Mouse (Mus musculus) stomach, embryonic 14.5 days (tissue): ENCODE measurements around the gene Mlst8. TPM values are rescaled to one million over a fixed set of nuclear protein-coding genes. Genes with fewer than 3 reads are reported as not detected.
A peak's percentile ranks its signal among the peaks of the same experiment; 100 is the strongest.

ENCODE experiments used
- ATAC-seq: fragments of 200-750 bp; cut with Nextera tagmentation; 2 replicates; pipeline ENCODE4 v1.8.0; 2017; ENCODE audit warnings: low read depth, moderate TSS enrichment; ENCODE audit not compliant: insufficient number of reproducible peaks, insufficient read depth, low FRiP score
- H3K27ac ChIP-seq: fragments of 300-500 bp; sonication (generic); 2 replicates; pipeline ENCODE4 v1.5.1; 2014; ENCODE audit warnings: mild to moderate bottlenecking, low read length, moderate library complexity, mixed read lengths
- H3K27me3 ChIP-seq: fragments of 300-500 bp; sonication (generic); 2 replicates; pipeline ENCODE4 v1.6.1; 2014; ENCODE audit warnings: low read length, control low read depth, mixed read lengths; ENCODE audit not compliant: control insufficient read depth, insufficient read depth
- H3K36me3 ChIP-seq: fragments of 300-500 bp; sonication (generic); 2 replicates; pipeline ENCODE4 v1.6.1; 2014; ENCODE audit warnings: mild to moderate bottlenecking, control low read depth, low read length, moderate library complexity, mixed read lengths; ENCODE audit not compliant: control insufficient read depth, insufficient read depth
- H3K4me1 ChIP-seq: fragments of 300-500 bp; sonication (generic); 2 replicates; pipeline ENCODE4 v1.6.1; 2014; ENCODE audit warnings: low read length, control low read depth, mixed read lengths; ENCODE audit not compliant: control insufficient read depth, insufficient read depth
- H3K4me2 ChIP-seq: fragments of 300-500 bp; sonication (generic); replicated peaks from 2 replicates; pipeline ENCODE4 v1.6.1; 2014; ENCODE audit warnings: low read depth, low read length, control low read depth
- H3K4me3 ChIP-seq: fragments of 300-500 bp; sonication (generic); 2 replicates; pipeline ENCODE4 v1.5.1; 2014; ENCODE audit warnings: low read depth, low read length, control low read depth
- H3K9ac ChIP-seq: fragments of 300-500 bp; sonication (generic); replicated peaks from 2 replicates; pipeline ENCODE4 v1.6.1; 2014; ENCODE audit warnings: low read depth, mild to moderate bottlenecking, control low read depth, low read length, moderate library complexity, mixed read lengths
- H3K9me3 ChIP-seq: fragments of 300-500 bp; sonication (generic); 2 replicates; pipeline ENCODE4 v1.6.1; 2016; ENCODE audit warnings: low read depth, low read length, control low read depth; ENCODE audit not compliant: control insufficient read depth
- WGBS: fragments of 180-500 bp; shearing (Covaris S2); extraction: QIAGEN DNeasy Blood & Tissue Kit; methylation state at CpG from one replicate; pipeline ENCODE4 v1.1.7; 2014; 5-methylcytosine and 5-hydroxymethylcytosine counted together
- polyA plus RNA-seq: library from polyadenylated mRNA; unstranded; fragments of >200 nt; fragmentation: Nextera tagmentation; extraction: Ambion mirVana; gene quantifications from 2 replicates; pipeline ENCODE4 v1.2.1, GENCODE M21; 2014

Gene Mlst8
- polyA plus RNA-seq, 1 experiment from 2014 or later, result 46.2 TPM

DNA sequence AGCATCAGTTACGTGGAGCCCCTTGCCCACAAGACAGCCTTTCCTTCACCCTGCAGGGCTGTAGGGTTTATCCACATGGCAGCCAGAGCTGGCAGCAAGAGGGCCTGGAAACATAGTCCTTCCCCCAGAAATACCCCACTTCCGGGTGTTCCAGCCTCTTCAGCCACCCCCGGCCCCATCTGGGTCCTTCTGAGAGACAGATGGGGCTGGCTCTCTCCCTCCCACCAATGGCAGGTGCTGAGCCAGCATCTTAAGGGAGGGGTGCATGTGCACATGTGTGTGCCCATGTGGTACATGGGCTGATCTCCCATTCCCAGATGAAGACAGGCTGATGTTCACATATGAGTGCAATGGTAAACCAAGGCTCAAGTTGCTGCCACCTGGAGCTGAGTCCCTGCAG is 16.6 kb upstream of the Mlst8 start:
- no peak for ATAC-seq
- H3K9ac ChIP-seq, result no peak overlapping the region
- WGBS, result 74% methylated on average over 3 of the region's 3 CpGs

DNA sequence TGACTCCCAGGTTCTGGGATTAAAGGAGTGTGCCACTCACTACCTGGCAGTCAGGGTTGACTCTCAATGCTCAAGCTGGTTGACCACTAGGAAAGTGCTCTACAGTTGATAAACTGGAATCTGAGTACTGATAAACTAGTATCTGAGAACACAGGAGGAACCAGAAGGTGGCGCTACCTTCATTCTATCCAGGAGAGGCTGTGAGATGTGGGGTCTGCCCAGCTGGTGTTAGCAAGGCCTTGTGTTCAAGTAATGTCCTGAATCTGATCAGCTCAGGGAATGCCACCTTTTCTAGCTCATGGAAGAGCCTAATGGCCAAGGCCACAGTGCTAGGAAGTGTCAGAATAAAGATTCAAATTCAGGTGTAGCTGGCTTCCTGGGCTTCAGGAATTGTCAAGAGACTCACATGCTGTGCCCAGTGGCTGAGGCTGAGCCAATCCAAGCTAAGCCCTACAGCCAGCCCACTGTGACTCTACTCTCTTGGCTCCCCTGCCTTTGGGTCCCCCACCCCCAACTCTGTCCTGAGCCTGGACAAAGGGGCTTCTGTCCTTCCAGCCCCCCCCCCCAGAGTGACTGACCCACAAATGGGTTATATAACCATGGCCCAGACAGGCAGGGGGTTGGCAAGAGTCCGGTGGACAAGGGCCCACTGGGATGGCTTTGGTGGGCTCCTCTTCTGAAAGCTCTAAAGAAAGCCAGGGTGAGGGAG is 15.9 kb upstream of the Mlst8 start:
- no peaks in the 10 kb centered on the region for H3K9me3 ChIP-seq
- no peak overlapping the region for H3K27ac ChIP-seq
- H3K4me2 ChIP-seq, result no peak overlapping the region
- H3K9ac ChIP-seq, result no peak overlapping the region
- WGBS, result 47% methylated on average over 2 of the region's 2 CpGs
- no peaks in the 10 kb centered on the region for H3K4me1 ChIP-seq
- H3K27me3 ChIP-seq, result no peaks in the 10 kb centered on the region
- ATAC-seq, result 0 out of 2 replicates have a peak, but pooled peaks have one; percentile 5
- H3K36me3 ChIP-seq, result no peaks in the 10 kb centered on the region
- no peak overlapping the region for H3K4me3 ChIP-seq

More for the DNA sequence above, 16.6 kb upstream of the Mlst8 start:
- Histone ChIP-seq H3K4me1 (no peaks in the 10 kb centered on the region), H3K4me2 (no peak overlapping the region), H3K27ac (no peak overlapping the region), H3K27me3 (no peaks in the 10 kb centered on the region), H3K4me3 (no peak overlapping the region), H3K36me3 (no peaks in the 10 kb centered on the region), H3K9me3 (no peaks in the 10 kb centered on the region)

DNA sequence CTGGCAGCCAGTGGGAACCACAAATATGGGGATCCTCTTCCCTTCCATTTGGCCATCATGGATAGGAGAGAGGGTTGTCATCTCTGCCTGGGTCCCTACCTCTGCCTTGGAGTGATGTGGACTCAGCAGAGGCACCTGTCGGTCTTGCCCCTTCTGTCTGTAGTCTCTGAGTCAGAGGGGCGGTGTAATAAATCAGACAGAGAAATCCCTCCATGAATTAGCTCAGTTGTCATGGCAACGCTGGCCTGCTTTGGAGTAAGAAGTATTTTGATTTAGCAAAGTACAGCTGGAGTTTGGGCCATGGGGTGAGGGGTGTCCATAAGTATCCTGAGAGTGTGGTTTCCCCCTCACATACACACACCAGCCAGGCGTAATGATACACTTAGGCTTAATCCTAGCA is 11.5 kb upstream of the Mlst8 start:
- H3K4me2 ChIP-seq, result no peak overlapping the region
- H3K4me3 ChIP-seq, result no peak overlapping the region
- H3K9ac ChIP-seq, result no peak overlapping the region
- H3K27me3 ChIP-seq, result no peaks in the 10 kb centered on the region
- ATAC-seq, result no peak
- H3K36me3 ChIP-seq, result no peaks in the 10 kb centered on the region
- H3K9me3 ChIP-seq, result no peaks in the 10 kb centered on the region
- H3K27ac ChIP-seq, result no peak overlapping the region
- WGBS, result 66% methylated on average over 4 of the region's 4 CpGs
- peaks cover 14% of the 10 kb centered on the region for H3K4me1 ChIP-seq

DNA sequence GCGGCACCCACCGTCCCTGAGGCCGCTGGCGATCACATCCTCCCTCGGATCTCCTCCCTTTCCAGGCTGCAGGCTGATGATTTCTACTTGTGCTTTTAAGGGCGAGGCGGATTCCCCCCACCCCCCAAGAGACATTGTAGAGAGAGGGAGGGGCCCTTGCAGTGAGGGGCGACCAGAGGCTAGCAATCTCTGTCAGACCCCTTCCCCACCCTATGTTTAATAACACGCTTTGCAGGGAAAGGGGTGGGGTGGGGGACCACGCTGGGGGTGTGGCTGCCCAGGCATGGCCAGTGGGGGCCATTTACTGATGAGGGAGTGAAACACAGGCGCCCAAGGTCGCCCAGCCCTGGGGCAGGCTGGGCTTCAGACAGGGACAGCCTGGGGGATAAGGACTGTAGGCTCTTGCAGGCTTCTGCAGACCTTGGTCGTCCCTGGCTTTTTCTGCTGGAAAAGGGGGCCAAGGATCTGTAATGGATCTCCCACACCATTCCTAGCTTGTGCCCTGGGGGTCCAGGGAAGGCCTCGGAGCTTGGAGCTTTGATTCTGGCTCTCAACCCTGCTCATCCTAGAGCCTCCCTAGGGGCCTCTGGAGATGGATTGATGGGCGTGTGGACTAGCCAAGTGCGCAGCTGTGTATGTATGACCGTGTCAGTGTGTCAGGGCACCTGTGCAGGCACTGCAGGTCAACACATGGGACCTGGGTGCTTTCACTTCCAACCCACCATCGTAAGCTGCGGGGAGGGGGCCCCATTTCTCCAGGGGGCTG is 10.6 kb upstream of the Mlst8 start:
- no peaks in the 10 kb centered on the region for H3K36me3 ChIP-seq
- no peaks in the 10 kb centered on the region for H3K27me3 ChIP-seq
- peak overlapping the region; percentile 51 for H3K9ac ChIP-seq
- no peaks in the 10 kb centered on the region for H3K9me3 ChIP-seq
- WGBS, result 17% methylated on average over 19 of the region's 19 CpGs
- peak overlapping the region; percentile 99 for H3K4me2 ChIP-seq
- peak overlapping the region; percentile 79 for H3K4me3 ChIP-seq
- ATAC-seq, result no peak
- H3K27ac ChIP-seq, result no peak overlapping the region
- peaks cover 15% of the 10 kb centered on the region for H3K4me1 ChIP-seq

DNA sequence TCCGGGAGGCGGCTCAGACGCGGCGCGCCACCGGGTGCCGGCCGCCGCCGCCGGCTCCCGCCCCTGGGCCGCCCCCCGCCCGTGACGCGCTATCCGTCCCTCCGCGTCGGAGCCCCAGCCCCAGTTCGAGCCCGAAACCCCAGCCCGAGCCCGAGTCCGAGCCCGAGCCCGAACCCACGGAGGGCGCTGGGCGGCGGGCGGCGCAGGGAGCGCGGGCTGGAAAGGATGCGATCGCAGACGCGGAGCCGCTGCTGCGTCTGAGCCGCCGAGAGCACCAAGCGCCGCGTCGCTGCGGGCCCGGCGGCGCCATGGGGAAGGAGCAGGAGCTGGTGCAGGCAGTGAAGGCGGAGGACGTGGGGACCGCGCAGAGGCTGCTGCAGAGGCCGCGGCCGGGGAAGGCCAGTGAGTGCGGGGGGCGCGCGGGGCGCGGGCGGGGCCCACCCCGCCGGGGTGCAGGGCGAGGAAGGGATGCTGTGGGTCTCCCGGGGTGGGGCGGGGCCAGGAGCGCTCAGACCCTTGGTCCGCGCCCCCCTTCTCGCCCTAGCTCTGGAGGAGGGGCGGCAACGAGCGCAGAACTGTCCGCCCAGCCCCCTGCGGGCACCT is 9.9 kb upstream of the Mlst8 start:
- peak; percentile 70 for ATAC-seq
- under 1% methylated on average over 65 of the region's 81 CpGs for WGBS
- H3K4me2 ChIP-seq, result peak overlapping the region; percentile 99
- H3K9ac ChIP-seq, result peak overlapping the region; percentile 51
- no peaks in the 10 kb centered on the region for H3K27me3 ChIP-seq
- peaks cover 15% of the 10 kb centered on the region for H3K4me1 ChIP-seq
- peak overlapping the region; percentile 79 for H3K4me3 ChIP-seq
- H3K9me3 ChIP-seq, result no peaks in the 10 kb centered on the region
- H3K27ac ChIP-seq, result 0 out of 2 replicates have a peak overlapping the region, but pooled peaks have one; percentile 33
- H3K36me3 ChIP-seq, result no peaks in the 10 kb centered on the region

DNA sequence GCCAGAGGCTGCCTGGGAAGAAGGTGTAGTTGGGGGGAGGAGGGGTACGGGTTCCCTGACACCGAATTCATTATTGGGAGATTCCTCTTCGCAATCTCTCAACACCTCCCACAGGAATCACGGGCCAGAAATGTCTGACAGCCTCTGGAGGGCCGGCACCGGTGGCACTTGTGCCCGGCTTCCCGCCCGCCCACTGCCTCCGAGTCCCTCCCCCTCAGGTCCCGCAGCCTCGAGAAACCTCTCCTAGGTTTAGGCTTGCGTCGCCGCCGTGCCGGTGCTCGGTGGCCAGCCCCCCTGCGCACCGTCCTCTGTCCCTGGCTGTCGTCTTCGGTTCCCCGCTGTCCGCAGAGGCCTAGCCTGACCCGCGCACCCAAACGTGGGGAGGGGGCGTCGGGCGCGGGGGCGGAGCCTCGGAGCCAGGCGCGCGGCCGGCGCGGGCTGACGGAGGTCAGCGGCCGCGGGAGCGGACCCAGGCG is 9.3 kb upstream of the Mlst8 start, which contains the start of gene Caskin1:
Gene Caskin1, plus strand, starts transcription at position 416 of the 476 bp plus-strand sequence.
- peak; percentile 38; the same call in 1 of the 2 replicates for ATAC-seq
- Histone ChIP-seq H3K9ac (peak within 1 kb of the TSS; percentile 51), H3K9me3 (no peaks in the 10 kb centered on the region), H3K4me2 (peak within 1 kb of the TSS; percentile 99), H3K36me3 (no peaks in the 10 kb centered on the region), H3K4me1 (peaks cover 15% of the 10 kb centered on the region), H3K4me3 (peak within 1 kb of the TSS; percentile 79), H3K27me3 (no peaks in the 10 kb centered on the region), H3K27ac (0 out of 2 replicates have a peak within 1 kb of the TSS, but pooled peaks have one; percentile 33)
- WGBS, result 1% methylated on average over 43 of the region's 45 CpGs

DNA sequence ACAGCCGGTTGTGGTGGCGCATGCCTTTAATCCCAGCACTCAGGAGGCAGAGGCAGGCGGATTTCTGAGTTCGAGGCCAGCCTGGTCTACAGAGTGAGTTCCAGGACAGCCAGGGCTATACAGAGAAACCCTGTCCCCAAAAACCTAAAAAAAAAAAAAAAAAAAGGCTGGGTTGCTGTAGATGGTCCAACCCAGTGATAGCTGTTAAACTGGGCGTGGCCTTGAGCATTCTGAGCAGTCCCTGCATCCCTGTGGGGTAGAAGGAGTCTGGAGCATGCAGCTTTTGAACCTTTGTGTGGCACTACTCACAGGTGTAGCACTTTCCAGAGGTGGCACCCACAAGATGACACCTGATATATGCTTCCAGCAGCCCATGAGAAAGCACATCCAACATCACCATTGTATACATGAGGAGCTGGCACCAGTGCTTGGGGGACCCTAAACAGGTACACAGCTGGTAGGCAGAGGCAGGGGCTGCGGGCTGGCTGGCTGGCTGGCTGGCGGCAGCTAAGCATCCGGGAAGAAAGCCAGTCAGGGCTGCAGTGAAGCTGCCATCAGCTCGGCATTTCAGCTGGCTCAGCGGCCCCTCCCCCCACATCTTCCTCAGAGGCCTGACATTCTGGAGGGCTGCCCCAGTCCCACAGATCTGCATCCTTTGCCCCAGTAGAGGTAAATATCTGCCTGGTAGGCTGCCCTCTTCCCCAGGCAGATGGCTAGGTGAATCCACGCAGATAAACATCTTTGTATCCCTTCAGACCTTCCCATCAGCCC is 6.4 kb upstream of the Mlst8 start:
- Histone ChIP-seq H3K27ac (no peak overlapping the region), H3K4me2 (no peak overlapping the region), H3K9ac (no peak overlapping the region), H3K4me1 (peaks cover 15% of the 10 kb centered on the region), H3K4me3 (no peak overlapping the region), H3K36me3 (no peaks in the 10 kb centered on the region), H3K27me3 (no peaks in the 10 kb centered on the region), H3K9me3 (no peaks in the 10 kb centered on the region)
- no peak for ATAC-seq
- WGBS, result 42% methylated on average over 11 of the region's 11 CpGs

DNA sequence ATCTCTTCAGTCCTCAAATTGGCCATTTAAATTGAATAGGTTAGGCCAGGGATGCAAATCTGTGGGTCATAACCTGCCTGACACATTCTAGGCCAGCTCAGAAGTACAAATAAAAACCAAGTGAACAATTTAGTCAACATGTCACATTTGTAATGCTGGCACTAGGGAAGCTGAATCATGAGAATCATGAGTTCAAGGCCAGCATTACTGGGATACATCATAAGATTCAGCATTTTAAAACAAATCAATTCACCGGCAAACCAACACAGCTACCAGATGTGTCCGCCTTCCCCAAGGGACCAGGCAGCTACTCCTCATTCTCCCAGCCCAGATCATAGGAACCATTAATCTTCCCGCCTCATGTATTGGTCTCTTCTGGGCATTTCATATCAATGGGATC is 4.6 kb upstream of the Mlst8 start:
- ATAC-seq, result no peak
- Histone ChIP-seq H3K36me3 (no peaks in the 10 kb centered on the region), H3K4me2 (no peak overlapping the region), H3K9ac (no peak overlapping the region), H3K4me1 (peaks cover 6% of the 10 kb centered on the region), H3K27me3 (no peaks in the 10 kb centered on the region), H3K4me3 (no peak overlapping the region), H3K9me3 (no peaks in the 10 kb centered on the region), H3K27ac (no peak overlapping the region)
- WGBS, result 90% methylated on average over 3 of the region's 3 CpGs
